15 mouse cellular contexts compared by ENCODE assay signal in the genomic region with DNA sequence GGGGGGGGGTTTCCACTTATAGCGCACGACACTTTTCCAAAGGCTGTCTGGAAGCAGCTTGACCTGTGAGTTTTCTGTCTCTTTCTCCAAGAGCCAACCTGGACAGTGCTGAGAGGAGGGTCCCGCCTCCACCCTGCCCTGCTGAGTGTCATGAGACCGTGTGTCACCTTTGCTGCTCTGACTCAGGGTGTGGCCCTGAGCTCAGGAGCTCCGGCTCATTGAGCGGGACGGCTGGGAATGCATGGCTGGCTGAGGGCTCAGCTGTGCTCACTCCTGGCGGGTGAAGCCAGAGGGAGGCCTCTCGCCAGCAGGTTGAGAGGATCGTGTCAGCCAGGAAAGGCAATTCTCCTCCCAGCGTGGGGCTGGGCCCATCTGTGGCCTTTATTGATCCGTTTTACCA.
"Had no signal": no experiment of that assay in that cellular context is flagged by ENCODE, and none has a peak within 500 bp of the region (broad histone marks: within the 10 kb centered on the region; RNA-seq: fewer than 3 reads in every experiment).

No protein-coding gene starts in this region.

- H3K9me3 ChIP-seq: limb, embryonic 12.5 days; liver, embryonic 13.5 days; lung, embryonic 15.5 days; midbrain, embryonic 12.5 days; stomach, embryonic 15.5 days had no signal

- H3K4me3 ChIP-seq: limb, embryonic 12.5 days; liver, embryonic 13.5 days; lung, embryonic 15.5 days; midbrain, embryonic 12.5 days; stomach, embryonic 15.5 days had no signal

- DNase-seq: kidney, adult 18-20 months; liver; liver, embryonic 13.5 days; liver, postnatal 0 days; lung, postnatal 14 days; right cerebral cortex, postnatal 4 days; spleen, adult 18-20 months; thymus, adult 2 months; thymus, postnatal 25 days had no signal

- H3K9ac ChIP-seq: limb, embryonic 12.5 days; liver, embryonic 13.5 days; liver, postnatal 0 days; lung, embryonic 15.5 days; midbrain, embryonic 12.5 days; stomach, embryonic 15.5 days had no signal

- ATAC-seq: liver, postnatal 0 days had no signal

- H3K36me3 ChIP-seq: limb, embryonic 12.5 days; liver, embryonic 13.5 days; lung, embryonic 15.5 days; midbrain, embryonic 12.5 days; stomach, embryonic 15.5 days had no signal

- H3K4me1 ChIP-seq: liver, embryonic 13.5 days; lung, embryonic 15.5 days; megakaryocyte, embryonic 14.5 days; stomach, embryonic 15.5 days had no signal

- H3K4me2 ChIP-seq: limb, embryonic 12.5 days; liver, embryonic 13.5 days; lung, embryonic 15.5 days; midbrain, embryonic 12.5 days; stomach, embryonic 15.5 days had no signal

- H3K27me3 ChIP-seq: liver, embryonic 13.5 days; lung, embryonic 15.5 days; megakaryocyte, embryonic 14.5 days; stomach, embryonic 15.5 days had no signal

- H3K27ac ChIP-seq: limb, embryonic 12.5 days; liver, embryonic 13.5 days; lung, embryonic 15.5 days; macrophage; midbrain, embryonic 12.5 days; stomach, embryonic 15.5 days had no signal
